Mouse (Mus musculus) CD4-positive, CD25-positive, alpha-beta regulatory T cell, adult 9 weeks (primary cell): ENCODE results near the gene 9530002B09Rik. TPM values are rescaled to one million over a fixed set of nuclear protein-coding genes. Genes with fewer than 3 reads are reported as not detected.

ENCODE experiments used
- polyA plus RNA-seq: library from polyadenylated mRNA; unstranded; fragments of 100-300 nt; shearing (Covaris generic); gene quantifications from one replicate; pipeline ENCODE4 v1.2.1, GENCODE M21; 2017

Gene 9530002B09Rik
- polyA plus RNA-seq = not detected

GRCm38 (mm10) chr4:122688975-122689374 is at the start of gene 9530002B09Rik:
TSS of gene 9530002B09Rik (plus strand) at chr4:122689275.

Other genes with a start within 250 kb of the 9530002B09Rik start
- 115 TPM for gene Ppt1, start 147.0 kb downstream of the 9530002B09Rik start, polyA plus RNA-seq
- gene Cap1, start 196.8 kb downstream of the 9530002B09Rik start, polyA plus RNA-seq = 193 TPM